Mouse (Mus musculus) midbrain, embryonic 13.5 days (tissue): ENCODE measurements around the gene Exosc2. TPM values are rescaled to one million over a fixed set of nuclear protein-coding genes. Genes with fewer than 3 reads are reported as not detected.

Source experiments
- polyA plus RNA-seq: library from polyadenylated mRNA; unstranded; fragments of >200 nt; fragmentation: Nextera tagmentation; extraction: Ambion mirVana; gene quantifications from 2 replicates; pipeline ENCODE4 v1.2.1, GENCODE M21; 2015

Exosc2 gene
- polyA plus RNA-seq, 1 experiment from 2014 or later, result 45.7 TPM

Other genes with a start within 250 kb of the Exosc2 start
- 10.5 and 12.1 TPM in 2 replicates for gene Ass1, start 200.5 kb upstream of the Exosc2 start, polyA plus RNA-seq
- 61.5 and 65.3 TPM in 2 replicates for gene Fubp3, start 98.1 kb upstream of the Exosc2 start, polyA plus RNA-seq
- gene Prdm12, start 30.7 kb upstream of the Exosc2 start, polyA plus RNA-seq, result 4.0 and 8.5 TPM in 2 replicates
- gene Abl1, start 17.7 kb downstream of the Exosc2 start, polyA plus RNA-seq, result 25.3 and 27.0 TPM in 2 replicates
- 0.06 and 0.12 TPM in 2 replicates for gene Qrfp, start 139.9 kb downstream of the Exosc2 start, polyA plus RNA-seq
- gene Fibcd1, start 175.3 kb downstream of the Exosc2 start, polyA plus RNA-seq, result 8.4 and 11.2 TPM in 2 replicates
- gene Lamc3, start 216.6 kb downstream of the Exosc2 start, polyA plus RNA-seq, result 5.5 and 6.8 TPM in 2 replicates